Mouse (Mus musculus): ENCODE data around the gene Asb1. TPM values are rescaled to one million over a fixed set of nuclear protein-coding genes. Genes with fewer than 3 reads are reported as not detected.
A peak's percentile ranks its signal among the peaks of the same experiment; 100 is the strongest.

The Asb1 gene
- total RNA-seq, 2 experiments from 2014 or later: 35.3 to 42.9 TPM

DNA sequence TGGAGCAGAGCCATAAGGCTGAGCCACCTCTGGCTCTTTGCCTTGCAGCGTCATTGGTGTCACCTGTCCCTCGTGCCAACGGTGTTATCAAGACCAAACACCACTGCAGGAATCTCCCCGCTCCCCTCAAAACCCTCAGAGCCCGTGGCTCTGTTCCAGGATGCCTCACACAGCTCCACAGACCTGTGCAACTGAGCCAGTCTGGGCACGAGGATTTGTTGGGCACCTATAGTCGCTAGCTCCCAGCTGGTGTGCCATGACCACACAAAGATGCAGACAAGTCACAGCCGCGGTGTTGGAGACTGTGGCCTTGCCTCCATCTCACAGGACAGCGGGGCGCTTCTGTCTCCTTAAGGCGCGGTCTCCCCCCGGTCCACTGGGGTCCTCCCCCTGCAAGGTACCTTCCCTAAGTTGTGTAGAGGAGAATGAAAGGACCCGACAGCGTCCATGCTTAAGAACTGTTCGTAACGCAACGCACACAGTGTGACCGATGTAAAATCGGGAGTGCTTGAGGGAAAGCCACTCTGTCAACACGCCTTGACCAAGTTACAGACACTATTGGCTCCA lies 557 bp upstream of the Asb1 start:
- intact Hi-C loops (cut with DNase I): loop anchor here (10.0 kb wide), 1 partner anchor 335 kb away; no protein-coding TSS in a partner anchor
- peak; percentile 17 to 20 for DNase-seq (ENCODE audit: low spot score in 2 of 2)

DNA sequence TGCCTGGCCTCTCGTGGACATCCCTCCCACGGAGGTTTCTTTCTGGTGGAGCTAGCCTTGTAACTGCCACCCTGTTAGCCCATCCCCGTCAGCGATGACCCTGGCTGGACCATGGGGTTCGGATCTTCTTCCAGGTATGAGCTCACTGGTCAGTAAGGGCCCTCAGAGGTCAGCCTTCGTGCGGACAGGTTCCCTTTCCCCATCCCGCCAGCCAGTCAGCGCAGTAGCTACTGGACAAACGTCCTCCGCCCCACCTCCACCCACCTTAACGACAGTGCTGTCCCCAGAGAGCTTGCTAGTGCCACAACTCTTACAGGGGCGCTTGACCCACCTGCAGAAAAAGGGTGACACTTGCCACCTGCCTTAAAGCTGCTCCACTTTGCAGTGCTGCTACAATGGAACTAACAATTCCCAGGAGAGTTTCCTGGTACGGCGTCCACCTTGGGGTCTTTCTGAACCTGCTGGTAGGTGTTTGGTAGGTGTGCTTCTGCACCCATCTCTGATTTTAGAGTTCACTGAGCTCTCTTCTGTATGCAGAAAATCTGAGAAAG lies 773 bp downstream of the Asb1 start:
- intact Hi-C loops (cut with DNase I): no loop called here
- DNase-seq (ENCODE audit: low spot score in 2 of 2): no peak

DNA sequence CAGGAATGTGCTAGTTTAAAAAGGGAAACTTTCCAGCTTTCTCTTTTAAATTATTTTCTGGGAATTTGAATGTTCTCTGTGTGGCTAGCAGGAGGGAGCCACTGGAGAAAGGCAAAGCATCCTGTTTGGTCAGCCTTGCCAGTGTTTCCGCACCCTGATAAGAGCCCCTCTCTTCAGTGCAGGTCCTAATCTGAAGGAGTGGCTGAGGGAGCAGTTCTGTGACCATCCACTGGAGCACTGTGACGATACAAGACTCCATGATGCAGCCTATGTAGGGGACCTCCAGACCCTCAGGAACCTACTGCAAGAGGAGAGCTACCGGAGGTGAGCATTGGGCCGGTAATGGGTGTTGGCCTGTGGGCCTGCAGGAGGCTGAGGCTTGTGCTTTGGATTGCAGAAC lies 3.6 kb downstream of the Asb1 start:
- DNase-seq (ENCODE audit: low spot score in 2 of 2): no peak
- intact Hi-C loops (cut with DNase I): no loop called here

DNA sequence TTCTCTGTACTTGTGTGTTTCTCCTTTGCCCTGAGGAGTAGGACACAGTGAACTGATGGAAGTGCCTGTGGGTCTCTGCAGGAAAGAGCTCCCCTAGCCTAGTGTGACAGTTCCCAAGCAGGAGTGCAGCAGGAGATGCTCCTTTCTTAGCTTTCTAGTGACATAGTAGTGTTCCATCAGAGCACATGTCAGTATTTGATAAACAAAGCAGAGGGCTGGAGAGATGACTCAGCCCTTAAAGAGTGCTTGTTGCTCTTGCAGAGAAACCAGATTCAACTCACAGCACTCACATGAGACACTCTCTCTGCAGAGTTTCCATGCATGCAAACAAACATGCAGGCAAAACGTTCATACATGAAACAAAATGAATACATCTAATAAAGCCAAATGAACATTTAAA lies 4.9 kb downstream of the Asb1 start:
- intact Hi-C loops (cut with DNase I): no loop called here
- DNase-seq (ENCODE audit: low spot score in 2 of 2): no peak

DNA sequence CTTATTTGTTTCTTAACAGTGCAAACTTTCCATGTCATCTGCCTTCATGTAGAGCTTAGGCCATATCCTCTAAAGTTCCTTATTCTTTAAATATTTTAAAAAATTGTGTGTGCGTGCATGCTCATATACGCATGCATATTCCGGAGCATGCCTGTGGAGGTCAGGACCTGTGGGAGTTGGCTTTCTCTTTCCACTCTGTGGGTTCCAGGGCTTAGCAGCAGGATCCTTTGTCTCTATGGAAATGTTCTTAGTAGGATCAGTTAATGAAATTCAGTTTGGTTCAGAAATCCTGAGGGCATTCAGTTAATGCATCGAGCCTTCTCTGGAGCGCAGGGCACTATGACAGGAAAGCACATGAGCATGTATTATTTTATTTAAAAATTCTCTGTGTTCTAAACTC lies 7.2 kb downstream of the Asb1 start:
- intact Hi-C loops (cut with DNase I): no loop called here
- no peak for DNase-seq (ENCODE audit: low spot score in 2 of 2)

DNA sequence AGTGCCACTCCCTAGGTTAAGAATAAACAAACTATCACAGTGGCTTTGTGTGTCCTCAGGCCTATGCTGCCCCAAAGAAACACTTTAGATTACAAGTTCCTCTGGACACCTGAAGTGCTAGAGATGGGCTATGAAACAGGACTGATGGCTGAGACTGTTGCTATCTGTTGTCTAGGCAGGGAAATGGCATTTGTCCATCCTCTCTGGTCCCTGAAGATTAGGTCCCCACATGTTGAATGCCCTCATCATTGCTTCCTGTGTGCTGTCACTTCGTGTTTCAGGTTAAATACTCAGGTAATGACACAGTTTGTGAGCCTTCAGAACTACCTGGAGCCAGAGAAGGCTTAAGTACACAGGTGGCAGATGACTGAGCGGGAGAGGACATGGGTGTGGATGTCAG lies 8.7 kb downstream of the Asb1 start:
- intact Hi-C loops (cut with DNase I): no loop called here

DNA sequence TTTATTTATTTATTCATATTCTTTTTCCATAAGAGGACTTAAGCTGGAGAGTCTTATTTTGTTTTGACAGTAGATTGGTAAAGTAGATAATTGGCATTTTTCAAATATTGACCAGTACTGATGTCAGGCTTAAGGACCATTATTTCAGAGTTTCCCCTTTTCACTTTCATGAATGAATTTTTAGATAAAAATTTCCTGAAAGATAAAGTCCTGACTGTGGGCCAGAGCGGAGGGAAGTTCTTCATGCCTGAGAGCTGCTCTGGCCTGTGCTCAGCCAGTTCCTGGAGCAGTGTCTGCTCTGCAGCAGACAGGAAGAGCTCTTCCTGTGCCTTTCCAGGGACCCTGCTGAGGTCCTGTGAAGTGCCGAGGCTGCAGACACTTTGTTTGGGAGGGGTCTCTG lies 16.8 kb downstream of the Asb1 start:
- no peak for DNase-seq (ENCODE audit: low spot score in 2 of 2)
- intact Hi-C loops (cut with DNase I): no loop called here

More for the DNA sequence above, 8.7 kb downstream of the Asb1 start:
- DNase-seq (ENCODE audit: low spot score in 2 of 2): no peak

DNA sequence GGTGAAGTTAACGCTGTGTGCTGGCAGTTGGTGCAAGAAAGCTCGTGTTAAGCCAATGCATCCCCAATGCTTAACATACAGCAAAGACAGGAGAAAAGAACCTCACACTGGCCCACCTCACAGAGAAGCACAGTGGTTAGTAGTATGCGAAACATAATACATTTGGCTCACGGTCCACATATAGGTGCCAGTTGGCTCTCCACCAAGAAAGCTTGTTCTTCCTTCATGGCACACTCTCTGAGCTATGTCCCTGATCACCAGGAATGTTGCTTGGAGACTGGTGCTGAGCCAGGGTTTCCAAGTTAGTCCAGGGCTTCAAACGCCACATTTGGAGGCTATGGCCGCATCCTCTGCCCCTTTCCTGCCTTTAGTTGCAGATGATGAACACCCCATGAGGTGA lies 20.9 kb downstream of the Asb1 start:
- no peak for DNase-seq (ENCODE audit: low spot score in 2 of 2)
- intact Hi-C loops (cut with DNase I): no loop called here

DNA sequence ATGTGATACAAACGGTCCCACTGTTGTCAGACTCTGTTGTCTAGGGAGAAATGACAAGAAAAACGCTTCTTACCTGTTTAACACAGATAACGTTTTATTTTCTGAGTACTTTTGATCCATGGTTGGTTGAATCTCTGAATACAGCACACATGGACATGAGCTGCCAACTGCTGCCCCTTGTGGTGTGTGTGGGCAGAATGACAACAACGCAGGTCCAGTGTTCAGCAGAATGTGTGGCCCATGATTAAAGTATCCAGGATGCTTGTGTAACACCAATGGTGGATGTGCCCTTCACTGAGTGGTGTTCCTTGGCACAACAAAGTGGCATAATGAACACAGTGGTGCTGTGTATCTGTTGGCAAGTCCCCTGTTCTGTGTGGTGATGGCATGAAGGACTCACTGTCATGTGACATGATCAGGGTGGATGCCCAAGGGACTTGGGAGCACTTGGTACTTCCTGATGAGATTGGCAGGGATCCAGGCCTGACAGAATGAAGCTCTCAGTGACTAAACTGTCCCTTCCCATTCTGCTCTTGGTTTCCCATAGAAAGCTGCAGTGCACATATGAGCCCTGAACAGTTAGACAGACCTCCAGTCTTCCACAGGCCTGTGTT lies 22.7 kb downstream of the Asb1 start:
- no peak for DNase-seq (ENCODE audit: low spot score in 2 of 2)
- intact Hi-C loops (cut with DNase I): no loop called here

DNA sequence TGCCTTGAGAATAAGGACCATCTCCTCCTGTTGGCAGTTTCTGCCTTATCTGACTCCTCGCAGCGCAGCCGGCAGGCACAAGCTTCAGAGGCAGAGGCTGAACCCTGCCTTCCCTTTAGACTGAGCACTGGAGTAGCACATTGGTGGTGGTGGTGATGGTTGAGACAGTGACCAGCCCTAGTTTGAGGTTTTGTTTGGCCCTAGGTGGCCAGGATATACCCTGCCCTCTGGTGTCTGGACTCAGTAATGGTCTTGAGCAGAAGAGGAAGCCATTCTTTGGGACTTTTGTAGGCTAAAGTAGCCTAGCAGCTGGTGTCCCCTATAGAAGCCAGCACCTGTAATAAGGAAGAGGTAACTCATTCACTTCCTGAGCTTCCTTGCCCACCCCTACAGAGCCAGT lies 23.7 kb downstream of the Asb1 start:
- intact Hi-C loops (cut with DNase I): no loop called here
- DNase-seq (ENCODE audit: low spot score in 2 of 2): no peak

DNA sequence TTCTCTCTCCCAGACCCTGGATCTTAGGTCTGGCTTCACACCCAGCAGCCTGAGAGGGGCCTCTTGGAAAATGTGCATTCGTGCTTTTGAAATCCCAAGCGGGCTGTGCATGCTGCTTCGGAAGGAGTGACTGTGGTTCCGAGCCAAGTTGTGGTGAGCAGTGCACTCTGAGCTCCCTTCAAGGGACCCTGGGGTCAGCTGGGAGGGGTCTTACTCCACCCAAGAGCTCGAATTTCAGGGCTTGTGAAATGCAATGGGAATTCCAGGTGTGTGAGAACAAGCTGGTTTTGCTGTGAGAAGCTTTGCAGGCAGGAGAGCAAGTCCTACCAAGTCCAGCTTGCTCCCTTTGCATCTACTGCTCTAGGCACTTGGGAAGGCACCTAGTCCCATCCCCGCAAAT lies 24.3 kb downstream of the Asb1 start:
- intact Hi-C loops (cut with DNase I): no loop called here
- DNase-seq (ENCODE audit: low spot score in 2 of 2): no peak

DNA sequence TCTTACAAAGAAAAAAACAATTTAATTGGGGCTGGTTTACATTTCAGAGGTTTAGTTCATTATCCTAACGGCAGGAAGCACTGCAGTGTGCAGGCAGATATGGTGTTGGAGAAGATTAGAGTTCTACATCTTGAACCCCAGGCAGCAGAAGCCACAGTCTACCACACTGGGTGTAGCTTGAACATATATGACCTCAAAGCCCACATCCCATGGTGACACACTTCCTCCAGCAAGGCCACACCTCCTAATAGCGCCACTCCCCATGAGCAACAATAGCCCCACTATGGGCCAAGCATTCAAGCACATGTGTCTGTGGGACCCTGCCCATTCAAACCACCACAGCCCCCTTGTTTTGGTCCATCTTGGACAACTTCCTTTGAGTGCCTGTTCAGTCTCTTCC lies 26.9 kb downstream of the Asb1 start:
- DNase-seq (ENCODE audit: low spot score in 2 of 2): no peak
- intact Hi-C loops (cut with DNase I): no loop called here

DNA sequence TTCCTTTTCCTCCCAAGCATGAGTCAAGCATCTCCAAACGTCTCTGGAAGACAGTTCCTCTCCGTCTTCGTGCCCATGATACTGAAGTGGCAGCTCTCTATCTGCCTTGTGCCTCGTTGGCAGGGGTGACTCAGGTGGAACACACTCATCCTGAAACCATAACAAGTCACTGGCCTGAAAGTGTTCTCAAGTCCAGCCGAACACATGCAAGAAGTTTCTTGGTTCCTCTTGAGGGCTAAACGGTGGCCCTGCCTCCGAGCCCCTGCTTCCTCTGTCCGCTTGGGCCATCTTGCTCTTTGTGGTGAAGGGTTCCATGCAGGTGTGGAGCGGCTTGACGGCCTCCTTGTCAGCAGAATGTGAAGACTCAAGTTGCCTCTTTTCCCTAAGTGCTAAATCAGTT lies 32.1 kb downstream of the Asb1 start:
- no peak for DNase-seq (ENCODE audit: low spot score in 2 of 2)
- intact Hi-C loops (cut with DNase I): loop anchor here (5.0 to 10.0 kb wide), 3 partner anchors 185 to 395 kb away; no protein-coding TSS in a partner anchor

DNA sequence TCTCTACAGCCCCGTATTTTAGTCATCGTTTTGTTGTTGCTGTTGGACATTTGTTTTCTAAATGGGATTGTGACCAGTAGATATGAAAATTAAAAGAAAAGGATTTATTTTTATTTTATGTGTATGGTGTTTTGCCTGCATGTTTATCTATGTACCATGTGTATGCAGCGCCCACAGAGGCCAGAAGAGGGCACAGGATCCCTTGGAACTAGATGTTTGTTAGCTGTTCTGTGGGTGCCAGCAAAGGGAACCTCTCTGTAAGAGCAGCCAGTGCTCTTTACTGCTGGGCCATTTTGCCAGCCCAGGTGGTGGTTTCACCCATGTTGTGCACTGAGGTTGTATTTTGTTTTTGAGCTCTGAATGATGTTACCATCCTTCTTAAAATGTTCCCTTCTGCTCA lies 33.9 kb downstream of the Asb1 start:
- peak; percentile 14 to 29 for DNase-seq (ENCODE audit: low spot score in 2 of 2)
- intact Hi-C loops (cut with DNase I): loop anchor here (5.0 to 10.0 kb wide), 3 partner anchors 183 to 393 kb away; no protein-coding TSS in a partner anchor

DNA sequence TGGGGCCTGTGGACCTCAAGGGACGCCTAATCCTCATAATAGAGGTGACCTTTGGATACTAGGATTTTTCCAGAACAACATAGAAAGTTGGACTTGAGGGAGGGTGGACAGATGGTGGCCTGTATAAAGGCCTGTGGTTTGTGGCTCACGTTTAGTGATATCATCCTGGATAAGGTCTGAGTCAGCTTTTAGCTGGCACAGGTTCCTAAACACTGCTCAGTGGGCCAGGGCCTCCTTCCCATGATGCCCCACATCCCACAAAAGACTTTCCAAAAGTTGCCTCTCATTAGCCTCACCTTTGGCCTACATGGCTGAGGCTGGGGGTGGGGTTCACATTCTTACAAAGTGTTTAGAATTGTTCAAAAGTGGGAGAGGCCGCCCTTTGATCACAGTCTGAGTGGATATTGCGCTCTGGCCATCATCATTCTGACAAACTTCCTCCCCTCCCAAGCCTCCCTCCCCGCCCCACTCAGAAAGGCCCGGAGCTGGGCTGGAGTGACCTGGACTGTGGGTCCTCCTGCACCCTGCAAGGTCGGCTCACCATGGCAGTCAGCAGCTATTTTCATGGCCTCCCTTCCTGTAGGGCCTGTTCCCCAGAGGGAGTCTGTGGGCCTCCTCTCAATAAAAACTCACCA lies 37.7 kb downstream of the Asb1 start:
- intact Hi-C loops (cut with DNase I): loop anchor here (10.0 kb wide), 1 partner anchor 297 kb away; no protein-coding TSS in a partner anchor

DNA sequence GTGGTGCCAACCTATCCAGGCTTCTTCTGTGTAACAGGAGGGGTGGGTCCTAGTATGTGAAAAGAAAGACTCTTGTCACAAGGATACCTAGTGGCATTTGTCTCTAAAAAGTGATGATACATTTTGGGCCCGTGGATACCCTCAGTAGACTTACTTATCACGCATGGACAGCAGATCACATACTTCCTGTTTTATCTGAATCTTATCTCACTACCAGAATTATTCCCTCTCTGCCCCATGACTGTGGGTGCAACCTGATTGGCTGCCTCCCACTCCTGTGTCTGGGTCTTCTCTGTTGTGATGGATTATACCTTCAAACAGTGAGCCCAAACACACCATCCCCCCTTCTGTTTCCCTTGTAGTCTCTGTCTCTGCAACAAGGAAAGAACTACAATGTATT lies 40.2 kb downstream of the Asb1 start:
- intact Hi-C loops (cut with DNase I): no loop called here
- DNase-seq (ENCODE audit: low spot score in 2 of 2): no peak

More for the DNA sequence above, 37.7 kb downstream of the Asb1 start:
- no peak for DNase-seq (ENCODE audit: low spot score in 2 of 2)

DNA sequence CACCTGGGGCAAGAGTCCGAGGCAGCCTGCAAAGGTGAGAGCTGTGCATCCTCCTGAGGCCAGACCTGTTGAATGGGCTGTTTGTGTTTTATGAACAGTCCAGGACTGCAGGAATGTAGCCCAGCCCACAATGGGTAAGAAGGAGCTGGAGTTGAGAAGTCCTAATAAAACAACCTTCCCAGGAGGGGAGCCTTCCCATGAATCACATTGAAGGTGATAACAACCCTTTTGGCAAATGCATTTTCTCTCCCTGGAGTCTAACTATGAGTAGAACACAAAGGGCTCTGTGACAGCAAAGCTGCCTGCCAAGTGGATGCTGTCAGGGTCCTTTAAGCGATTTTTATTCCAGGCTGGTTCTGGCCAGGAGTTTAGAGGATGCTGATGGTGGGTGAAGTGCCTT lies 40.9 kb downstream of the Asb1 start:
- DNase-seq (ENCODE audit: low spot score in 2 of 2): no peak
- intact Hi-C loops (cut with DNase I): no loop called here

DNA sequence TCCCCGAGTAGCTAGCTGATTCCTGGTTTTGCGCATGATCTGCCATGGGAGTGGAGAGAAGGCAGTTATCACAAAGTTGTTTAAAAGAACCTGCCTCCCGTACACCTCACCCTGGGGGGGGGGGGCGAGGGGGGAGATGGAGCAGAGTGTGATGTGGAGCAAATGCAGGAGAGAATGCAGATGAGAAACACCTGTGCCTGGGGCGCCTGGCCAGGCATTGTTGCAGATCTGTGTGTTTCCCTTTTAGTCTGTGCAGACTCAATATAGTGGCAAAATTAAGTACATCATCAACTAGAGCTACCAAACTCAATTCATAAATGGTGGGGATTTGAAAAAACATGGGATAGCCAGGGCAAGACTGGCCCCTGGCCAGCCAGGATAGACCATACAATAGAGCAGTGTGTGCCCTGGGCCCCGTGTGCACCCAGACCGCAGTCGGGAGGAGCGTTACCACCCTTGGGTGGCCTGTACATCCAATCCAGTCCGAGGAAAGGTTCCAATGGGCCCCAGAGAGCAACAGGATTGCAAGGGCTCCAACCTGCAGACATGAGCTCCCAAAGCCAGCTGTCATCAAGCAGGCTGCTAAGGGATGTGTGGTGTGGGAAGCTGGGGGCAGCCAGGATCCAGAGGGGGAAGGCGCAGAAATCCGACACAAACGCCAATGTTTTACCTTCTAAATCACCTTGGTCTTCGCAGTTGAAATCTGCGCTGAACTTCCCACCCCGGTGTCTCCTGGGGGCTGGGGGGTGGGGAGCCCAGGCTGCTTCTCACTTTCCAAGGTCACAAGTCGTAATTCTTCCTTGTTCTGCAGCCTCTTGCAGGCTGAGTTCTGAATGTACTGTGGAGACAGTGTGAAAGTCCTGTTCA lies 44.9 kb downstream of the Asb1 start:
- intact Hi-C loops (cut with DNase I): no loop called here
- no peak for DNase-seq (ENCODE audit: low spot score in 2 of 2)

DNA sequence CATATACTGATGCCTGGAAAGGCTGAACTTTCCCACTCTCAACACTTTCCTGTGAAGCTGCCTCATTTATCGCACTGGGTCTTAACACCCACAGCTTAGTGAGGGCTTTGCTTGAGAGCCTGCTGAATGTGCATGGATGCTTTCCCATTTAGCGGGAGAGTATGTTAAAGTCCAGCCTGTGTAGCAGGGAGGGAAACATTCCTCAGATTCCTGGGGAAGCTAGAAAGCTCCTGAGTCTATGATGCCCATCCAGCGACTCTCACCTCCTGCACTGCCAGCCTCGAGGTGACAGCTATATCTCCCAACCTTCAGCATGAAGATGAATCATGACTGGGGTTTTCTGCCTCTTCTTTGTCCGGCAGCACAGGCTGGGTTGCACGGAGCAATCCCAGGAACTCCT lies 49.4 kb downstream of the Asb1 start:
- intact Hi-C loops (cut with DNase I): no loop called here
- no peak for DNase-seq (ENCODE audit: low spot score in 2 of 2)

DNA sequence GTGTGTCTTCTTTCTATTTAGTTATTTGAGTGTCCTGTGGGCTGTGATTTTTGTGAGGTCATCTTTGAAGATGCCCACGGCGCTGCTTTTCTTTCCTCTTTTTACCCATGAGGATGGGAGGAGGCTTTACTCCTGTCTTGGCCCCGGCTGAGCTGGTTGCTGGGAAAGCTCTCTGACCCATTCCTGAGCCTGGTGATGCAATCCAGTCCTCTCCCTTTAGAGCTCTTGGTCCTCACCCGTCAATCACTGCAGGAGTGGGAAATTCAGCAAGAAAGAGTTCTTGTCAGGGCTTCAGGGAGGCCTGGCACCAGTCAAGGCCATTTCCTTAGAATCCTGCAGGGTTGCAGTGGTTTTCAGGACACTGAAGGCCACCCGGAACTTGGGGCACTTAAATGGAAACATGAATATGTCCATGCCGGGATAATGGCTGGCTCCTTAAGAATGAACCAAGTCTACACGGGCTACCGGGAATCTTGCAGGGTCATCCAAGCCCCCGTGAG lies 55.2 kb downstream of the Asb1 start:
- intact Hi-C loops (cut with DNase I): no loop called here
- no peak for DNase-seq (ENCODE audit: low spot score in 2 of 2)

Measured in left cerebral cortex, postnatal 36 days (tissue).